Mouse (Mus musculus): ENCODE data around the gene Ccdc137. TPM values are rescaled to one million over a fixed set of nuclear protein-coding genes. Genes with fewer than 3 reads are reported as not detected.

Ccdc137 gene
- polyA plus RNA-seq, 1 experiment, result 24.6 TPM

GRCm38 (mm10) chr11:120498891-120499290 is 41.0 kb downstream of the Ccdc137 start:
- H3K79me3 ChIP-seq (ENCODE audit: low read depth), result peaks cover 2% of the 10 kb centered on the region
- H3K4me3 ChIP-seq (ENCODE audit: insufficient read depth, poor library complexity, severe bottlenecking), result no peak overlapping the region
- H3K27me3 ChIP-seq (ENCODE audit: control insufficient read depth, insufficient read depth, insufficient read length), result no peaks in the 10 kb centered on the region
- H3ac ChIP-seq (ENCODE audit: control insufficient read depth, insufficient read length, low read depth), result no peak overlapping the region
- peaks cover 47% of the 10 kb centered on the region for H3K36me3 ChIP-seq (ENCODE audit: control insufficient read depth, insufficient read depth)
- peaks cover 6% of the 10 kb centered on the region for H3K79me2 ChIP-seq (ENCODE audit: control insufficient read depth, insufficient read depth)
- TF ChIP-seq USF1 (IDR thresholded peaks at IDR 0.05; ENCODE audit: low read depth) (no peak), MYOG (IDR thresholded peaks at IDR 0.05; ENCODE audit: control insufficient read depth, extremely low read depth, insufficient read length) (no peak), MYOD1 (IDR thresholded peaks at IDR 0.05; ENCODE audit: control insufficient read depth, insufficient read length, low read depth) (no peak), CEBPB (IDR thresholded peaks at IDR 0.05; ENCODE audit: low read depth) (no peak), FOSL1 (IDR thresholded peaks at IDR 0.05; ENCODE audit: insufficient read depth, low read length, poor library complexity, severe bottlenecking) (no peak)

GRCm38 (mm10) chr11:120499894-120500293 is 42.0 kb downstream of the Ccdc137 start:
- Histone ChIP-seq H3K27me3 (ENCODE audit: control insufficient read depth, insufficient read depth, insufficient read length) (no peaks in the 10 kb centered on the region), H3K79me2 (ENCODE audit: control insufficient read depth, insufficient read depth) (no peaks in the 10 kb centered on the region), H3K36me3 (ENCODE audit: control insufficient read depth, insufficient read depth) (peaks cover 38% of the 10 kb centered on the region), H3ac (ENCODE audit: control insufficient read depth, insufficient read length, low read depth) (no peak overlapping the region), H3K4me3 (ENCODE audit: insufficient read depth, poor library complexity, severe bottlenecking) (no peak overlapping the region), H3K79me3 (ENCODE audit: low read depth) (no peaks in the 10 kb centered on the region)
- TF ChIP-seq MYOD1 (IDR thresholded peaks at IDR 0.05; ENCODE audit: control insufficient read depth, insufficient read length, low read depth) (no peak), FOSL1 (IDR thresholded peaks at IDR 0.05; ENCODE audit: insufficient read depth, low read length, poor library complexity, severe bottlenecking) (no peak), USF1 (IDR thresholded peaks at IDR 0.05; ENCODE audit: low read depth) (no peak), MYOG (IDR thresholded peaks at IDR 0.05; ENCODE audit: control insufficient read depth, extremely low read depth, insufficient read length) (no peak), CTCF (IDR thresholded peaks at IDR 0.05; ENCODE audit: control insufficient read depth, insufficient read depth, insufficient read length) (no peak), MAX (IDR thresholded peaks at IDR 0.05) (no peak)

- Histone ChIP-seq H3K27me3 (ENCODE audit: control insufficient read depth, insufficient read depth, insufficient read length) (no peaks in the 10 kb centered on the region), H3K4me3 (ENCODE audit: insufficient read depth, poor library complexity, severe bottlenecking) (no peak overlapping the region), H3K79me3 (ENCODE audit: low read depth) (no peaks in the 10 kb centered on the region), H3ac (ENCODE audit: control insufficient read depth, insufficient read length, low read depth) (no peak overlapping the region), H3K36me3 (ENCODE audit: control insufficient read depth, insufficient read depth) (peaks cover 34% of the 10 kb centered on the region), H3K79me2 (ENCODE audit: control insufficient read depth, insufficient read depth) (no peaks in the 10 kb centered on the region)
- no peak for TF ChIP-seq MYOG (IDR thresholded peaks at IDR 0.05; ENCODE audit: control insufficient read depth, extremely low read depth, insufficient read length)
- TF ChIP-seq CEBPB (IDR thresholded peaks at IDR 0.05; ENCODE audit: low read depth), result no peak
- no peak for TF ChIP-seq USF1 (IDR thresholded peaks at IDR 0.05; ENCODE audit: low read depth)
- no peak for TF ChIP-seq FOSL1 (IDR thresholded peaks at IDR 0.05; ENCODE audit: insufficient read depth, low read length, poor library complexity, severe bottlenecking)
- TF ChIP-seq MAX (IDR thresholded peaks at IDR 0.05), result no peak
- TF ChIP-seq CTCF (IDR thresholded peaks at IDR 0.05; ENCODE audit: control insufficient read depth, insufficient read depth, insufficient read length), result no peak
Observed at GRCm38 (mm10) chr11:120500357-120500756, 42.4 kb downstream of the Ccdc137 start.

DNA sequence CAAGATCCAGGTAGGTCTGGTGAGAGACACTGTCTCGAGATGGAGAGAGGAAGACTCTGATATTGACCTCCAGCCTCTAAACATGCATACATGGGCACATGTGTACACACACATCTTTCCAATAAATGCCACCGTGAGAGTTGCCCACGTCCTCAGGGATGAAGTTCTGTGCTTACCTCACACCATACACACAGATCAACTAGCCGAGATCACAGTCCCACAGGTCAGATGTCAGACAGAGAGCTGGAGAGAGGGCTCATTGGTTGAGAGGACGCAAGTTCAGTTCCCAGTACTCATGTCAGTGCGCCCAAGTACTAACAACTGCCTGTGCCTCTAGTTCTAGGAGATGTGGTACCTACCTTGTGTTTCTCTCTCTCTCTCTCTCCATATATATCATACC is 43.1 kb downstream of the Ccdc137 start:
- Histone ChIP-seq H3K79me2 (ENCODE audit: control insufficient read depth, insufficient read depth) (no peaks in the 10 kb centered on the region), H3K4me3 (ENCODE audit: insufficient read depth, poor library complexity, severe bottlenecking) (no peak overlapping the region), H3K36me3 (ENCODE audit: control insufficient read depth, insufficient read depth) (peaks cover 27% of the 10 kb centered on the region), H3ac (ENCODE audit: control insufficient read depth, insufficient read length, low read depth) (no peak overlapping the region), H3K79me3 (ENCODE audit: low read depth) (no peaks in the 10 kb centered on the region), H3K27me3 (ENCODE audit: control insufficient read depth, insufficient read depth, insufficient read length) (no peaks in the 10 kb centered on the region)
- no peak for TF ChIP-seq CTCF (IDR thresholded peaks at IDR 0.05; ENCODE audit: control insufficient read depth, insufficient read depth, insufficient read length)

DNA sequence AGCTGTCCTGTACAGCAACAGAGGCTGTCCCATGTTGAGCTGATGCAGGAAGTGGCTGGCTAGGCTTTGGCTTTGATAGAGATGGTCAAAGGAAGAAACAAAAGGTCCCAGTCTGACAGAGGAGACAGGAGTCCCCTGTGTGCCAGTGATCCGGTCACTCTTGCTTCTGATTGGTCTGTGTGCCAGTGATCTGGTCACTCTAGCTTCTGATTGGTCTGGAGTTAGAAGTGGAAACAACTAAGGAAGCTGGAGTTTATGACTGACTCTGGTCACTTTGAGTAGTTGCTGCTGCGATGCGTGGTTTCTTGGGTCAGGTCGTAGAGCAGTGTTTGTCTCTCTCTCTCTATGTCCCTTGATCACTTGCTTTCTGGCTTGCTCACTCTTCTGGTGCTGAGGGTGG is 43.8 kb downstream of the Ccdc137 start:
- Histone ChIP-seq H3ac (ENCODE audit: control insufficient read depth, insufficient read length, low read depth) (no peak overlapping the region), H3K79me2 (ENCODE audit: control insufficient read depth, insufficient read depth) (no peaks in the 10 kb centered on the region), H3K27me3 (ENCODE audit: control insufficient read depth, insufficient read depth, insufficient read length) (no peaks in the 10 kb centered on the region), H3K79me3 (ENCODE audit: low read depth) (no peaks in the 10 kb centered on the region), H3K36me3 (ENCODE audit: control insufficient read depth, insufficient read depth) (peaks cover 22% of the 10 kb centered on the region), H3K4me3 (ENCODE audit: insufficient read depth, poor library complexity, severe bottlenecking) (no peak overlapping the region)
- no peak for TF ChIP-seq CEBPB (IDR thresholded peaks at IDR 0.05; ENCODE audit: low read depth)

DNA sequence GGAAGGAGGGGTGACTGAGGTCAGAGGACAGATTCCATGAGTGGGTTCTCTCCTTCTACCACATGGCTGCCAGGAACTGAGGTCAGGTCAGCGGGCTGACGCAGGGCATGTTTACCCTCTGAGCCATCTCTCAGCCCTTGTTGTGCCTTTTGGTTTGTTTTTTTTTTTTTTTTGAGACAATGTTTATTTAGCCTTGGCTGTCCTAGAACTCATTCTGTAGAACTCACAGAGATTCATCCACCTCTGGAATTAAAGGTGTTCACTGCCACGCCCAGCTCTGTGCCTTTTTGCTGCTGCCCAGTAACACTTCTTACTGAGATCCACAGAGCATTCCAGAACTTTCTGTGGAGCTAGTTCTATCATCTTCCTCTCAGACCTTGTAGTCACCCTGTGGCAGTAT is 47.7 kb downstream of the Ccdc137 start:
- no peaks in the 10 kb centered on the region for H3K79me2 ChIP-seq (ENCODE audit: control insufficient read depth, insufficient read depth)
- no peak overlapping the region for H3K4me3 ChIP-seq (ENCODE audit: insufficient read depth, poor library complexity, severe bottlenecking)
- H3K36me3 ChIP-seq (ENCODE audit: control insufficient read depth, insufficient read depth), result no peaks in the 10 kb centered on the region
- H3K79me3 ChIP-seq (ENCODE audit: low read depth), result no peaks in the 10 kb centered on the region
- TF ChIP-seq CTCF (IDR thresholded peaks at IDR 0.05; ENCODE audit: control insufficient read depth, insufficient read depth, insufficient read length), result no peak
- no peak for TF ChIP-seq USF1 (IDR thresholded peaks at IDR 0.05; ENCODE audit: low read depth)
- no peak for TF ChIP-seq MYOD1 (IDR thresholded peaks at IDR 0.05; ENCODE audit: control insufficient read depth, insufficient read length, low read depth)
- no peak for TF ChIP-seq CEBPB (IDR thresholded peaks at IDR 0.05; ENCODE audit: low read depth)
- TF ChIP-seq MAX (IDR thresholded peaks at IDR 0.05), result no peak
- no peak for TF ChIP-seq FOSL1 (IDR thresholded peaks at IDR 0.05; ENCODE audit: insufficient read depth, low read length, poor library complexity, severe bottlenecking)
- no peak for TF ChIP-seq MYOG (IDR thresholded peaks at IDR 0.05; ENCODE audit: control insufficient read depth, extremely low read depth, insufficient read length)
- H3K27me3 ChIP-seq (ENCODE audit: control insufficient read depth, insufficient read depth, insufficient read length), result no peaks in the 10 kb centered on the region
- H3ac ChIP-seq (ENCODE audit: control insufficient read depth, insufficient read length, low read depth), result no peak overlapping the region

Measured in C2C12 (cell line).